Mouse (Mus musculus): ENCODE data around the gene Timeless. TPM values are rescaled to one million over a fixed set of nuclear protein-coding genes. Genes with fewer than 3 reads are reported as not detected.
"Not testable (repeated sequence)": the region's sequence is repeated elsewhere in the genome, so short reads cannot be mapped to it uniquely, and the experiment has no call there.

Gene Timeless
- total RNA-seq, 2 experiments from 2014 or later: 41.1 to 53.9 TPM

DNA sequence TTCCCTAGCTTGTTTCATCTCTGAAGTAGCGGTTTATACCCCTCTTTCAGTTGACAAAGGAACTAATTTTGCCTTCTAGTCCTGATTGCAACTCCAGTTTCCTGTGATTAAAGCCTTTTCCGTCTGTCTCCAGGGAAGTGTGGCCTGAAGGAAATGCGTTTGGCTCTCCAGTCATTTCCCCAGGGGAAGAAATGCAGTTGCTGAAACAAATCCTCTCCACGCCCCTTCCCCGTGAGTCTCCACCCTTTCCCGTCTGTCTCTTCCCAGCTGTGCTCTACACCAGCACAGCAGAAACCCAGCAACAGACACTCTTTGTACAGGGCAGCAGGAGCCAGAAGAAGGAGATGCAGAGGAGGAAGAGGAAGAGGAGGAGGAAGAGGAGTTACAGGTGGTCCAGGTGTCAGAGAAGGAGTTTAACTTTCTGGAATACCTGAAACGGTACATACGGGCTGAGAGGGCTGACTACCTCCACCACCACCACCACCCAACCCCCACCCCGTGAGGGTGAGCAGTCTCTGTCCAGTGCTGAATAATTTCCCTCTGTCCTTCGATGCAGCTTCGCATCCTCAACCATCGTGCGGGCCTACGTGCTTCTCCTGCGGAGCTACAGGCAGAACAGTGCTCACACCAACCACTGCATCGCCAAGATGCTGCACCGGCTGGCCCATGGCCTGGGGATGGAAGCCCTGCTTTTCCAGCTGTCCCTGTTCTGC lies 15.3 kb downstream of the Timeless start:
- no peak for ATAC-seq (replicated peaks; ENCODE audit: low FRiP score, poor library complexity, severe bottlenecking)

DNA sequence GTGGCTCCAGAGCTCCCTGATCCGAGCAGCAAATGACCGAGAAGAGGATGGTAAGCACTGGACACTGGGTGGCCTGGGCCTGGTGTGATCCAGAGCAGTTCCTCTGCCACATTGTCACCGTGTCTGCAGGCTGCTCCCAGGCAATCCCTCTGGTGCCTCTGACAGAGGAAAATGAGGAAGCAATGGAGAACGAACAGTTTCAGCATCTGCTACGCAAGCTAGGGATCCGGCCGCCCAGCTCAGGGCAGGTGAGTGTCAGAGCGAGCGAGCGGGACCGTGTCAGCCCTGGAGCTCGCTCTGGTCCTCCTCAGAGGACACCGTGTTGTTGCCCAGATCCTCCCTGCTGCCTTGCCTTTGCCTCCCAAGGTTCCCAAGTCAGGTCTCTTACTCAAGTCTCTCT lies 18.7 kb downstream of the Timeless start:
- no peak for ATAC-seq (replicated peaks; ENCODE audit: low FRiP score, poor library complexity, severe bottlenecking)

DNA sequence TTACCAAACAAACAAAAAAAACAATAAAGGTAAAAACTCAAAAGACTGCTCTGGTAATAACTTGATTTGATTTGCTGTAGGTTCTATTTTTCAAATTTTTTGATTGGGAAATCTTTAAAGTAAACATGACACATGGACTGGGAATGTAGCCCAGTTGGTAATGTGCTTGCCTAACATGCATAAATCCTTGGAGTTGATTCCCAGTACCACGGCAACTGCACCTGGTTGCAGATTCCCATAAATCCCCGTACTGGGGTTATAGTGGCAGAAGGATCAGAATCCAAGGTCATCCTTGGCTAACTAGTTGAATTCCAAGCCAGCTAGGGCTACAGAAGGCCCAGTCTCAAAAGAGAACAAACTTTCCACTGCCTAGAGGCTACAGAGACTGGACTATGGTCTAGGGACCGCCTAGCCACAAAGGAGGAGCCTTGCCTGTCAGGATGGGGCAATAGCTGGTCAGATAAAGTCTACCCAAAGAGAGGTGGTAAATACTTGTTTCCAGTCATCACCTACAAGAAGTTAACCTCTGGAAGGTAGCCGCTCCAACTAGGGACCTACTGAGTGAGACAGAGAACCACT lies 21.9 kb downstream of the Timeless start, which contains the start of gene Apon:
Gene Apon, plus strand, starts transcription at position 420 of the 579 bp plus-strand sequence.
- ATAC-seq (replicated peaks; ENCODE audit: low FRiP score, poor library complexity, severe bottlenecking): no peak

DNA sequence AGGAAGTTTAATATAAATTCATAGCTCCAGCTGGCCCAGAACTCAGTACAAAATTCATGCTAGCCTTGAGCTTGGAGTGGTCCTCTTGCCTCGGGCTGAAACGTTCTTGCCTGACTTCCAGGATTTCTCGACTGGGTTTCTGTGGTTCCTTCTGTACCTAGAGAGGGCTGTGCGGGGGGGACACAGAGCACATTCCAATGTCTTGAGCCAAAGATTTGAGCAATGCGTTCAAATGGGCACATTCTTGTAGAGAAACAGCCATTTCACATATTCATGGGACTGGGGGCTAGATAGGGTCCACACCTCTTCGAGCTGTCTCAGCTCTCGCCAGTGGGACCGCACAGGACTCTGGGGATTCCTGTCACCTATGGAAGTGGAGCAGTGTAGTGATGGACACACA lies 24.1 kb downstream of the Timeless start:
- no peak for ATAC-seq (replicated peaks; ENCODE audit: low FRiP score, poor library complexity, severe bottlenecking)

DNA sequence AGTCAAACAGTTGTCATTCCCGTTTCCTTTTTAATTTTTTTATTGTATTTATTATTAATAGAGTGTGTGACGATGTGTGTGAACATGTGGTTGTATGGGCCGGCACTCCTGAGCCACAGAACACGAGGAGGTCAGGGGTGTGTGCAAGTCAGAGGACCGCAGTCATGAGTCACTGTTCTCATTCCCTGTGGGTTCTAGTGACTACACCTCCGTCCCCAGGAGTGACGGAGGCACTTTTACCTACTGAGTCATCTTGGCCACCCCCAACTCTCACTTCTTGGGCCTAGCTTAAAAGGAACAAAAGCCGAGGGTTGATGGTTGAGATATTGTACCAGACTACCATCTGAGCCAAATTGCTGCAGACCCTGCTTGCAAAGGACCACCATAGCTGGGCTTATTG lies 24.5 kb downstream of the Timeless start:
- no peak for ATAC-seq (replicated peaks; ENCODE audit: low FRiP score, poor library complexity, severe bottlenecking)

DNA sequence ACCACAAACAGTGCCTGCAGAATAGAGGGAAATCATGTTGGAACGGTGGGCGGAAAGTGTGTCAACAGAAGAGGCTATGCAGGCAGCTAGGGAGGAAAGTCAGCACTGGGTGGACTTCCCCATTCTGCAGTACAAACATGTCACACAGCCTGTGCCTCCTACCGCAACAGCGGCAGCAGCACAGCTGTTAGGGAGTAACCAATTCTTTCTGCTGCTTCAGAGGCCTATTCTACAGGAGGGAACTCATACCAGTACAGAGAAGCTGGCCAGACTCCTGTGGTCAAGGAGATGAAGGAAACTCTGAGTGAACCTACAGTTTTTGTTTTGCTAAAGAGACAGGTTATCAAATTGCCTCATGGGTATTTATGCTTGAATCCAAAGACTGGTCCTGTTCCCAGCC lies 27.1 kb downstream of the Timeless start:
- ATAC-seq (replicated peaks; ENCODE audit: low FRiP score, poor library complexity, severe bottlenecking): no peak

DNA sequence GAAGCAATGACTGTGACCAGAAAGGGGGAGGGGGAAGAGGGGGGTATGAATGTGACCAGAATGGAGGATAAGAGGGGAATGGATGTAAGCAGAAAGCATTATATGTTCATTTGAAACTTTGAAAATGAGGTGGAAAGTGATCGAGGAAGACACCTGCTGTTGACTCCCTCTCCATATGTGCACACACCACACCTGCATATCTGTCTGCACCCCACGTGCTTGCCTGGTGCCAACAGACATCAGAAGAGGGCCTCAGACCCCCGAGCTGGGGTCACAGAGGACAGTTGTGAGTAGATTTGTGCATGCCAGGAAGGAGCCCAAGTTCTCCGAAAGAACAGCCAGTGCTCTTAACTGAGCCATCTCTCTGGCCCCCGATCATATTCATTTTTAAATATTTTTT lies 28.1 kb downstream of the Timeless start:
- no peak for ATAC-seq (replicated peaks; ENCODE audit: low FRiP score, poor library complexity, severe bottlenecking)

DNA sequence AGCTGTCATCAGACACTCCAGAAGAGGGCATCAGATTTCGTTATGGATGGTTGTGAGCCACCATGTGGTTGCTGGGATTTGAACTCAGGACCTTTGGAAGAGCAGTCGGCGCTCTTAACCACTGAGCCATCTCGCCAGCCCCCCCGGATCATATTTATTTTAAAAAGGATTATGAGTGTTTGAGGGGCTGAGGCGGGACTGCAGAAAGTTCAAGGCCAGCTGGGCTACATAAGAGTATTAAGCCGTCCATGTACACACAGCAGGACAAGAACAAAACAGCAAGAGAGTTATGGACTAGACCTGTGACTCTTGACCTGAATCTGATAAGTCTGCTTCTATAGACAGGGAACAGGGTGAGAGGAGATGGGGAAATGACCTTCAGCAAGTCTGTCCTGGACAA lies 28.5 kb downstream of the Timeless start:
- ATAC-seq (replicated peaks; ENCODE audit: low FRiP score, poor library complexity, severe bottlenecking): not testable (repeated sequence)

DNA sequence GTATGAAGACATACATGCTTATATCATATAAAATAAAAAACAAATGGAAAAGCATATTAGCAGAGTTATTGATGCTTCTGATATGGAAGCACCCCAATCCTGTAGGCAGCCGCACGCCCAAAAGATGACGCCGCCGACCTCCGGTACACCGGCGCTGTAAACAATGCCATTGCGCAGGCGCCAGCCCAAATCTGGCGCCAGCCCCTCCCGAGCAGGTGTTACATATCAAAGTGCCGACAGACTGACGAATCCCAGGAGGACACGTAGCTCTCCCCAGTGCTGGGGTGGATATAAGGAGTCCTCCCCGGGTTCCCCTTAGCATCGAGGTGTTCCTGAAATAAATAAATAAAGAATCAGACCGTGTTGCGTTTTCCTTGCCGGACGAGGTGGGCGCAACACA lies 30.4 kb downstream of the Timeless start:
- ATAC-seq (replicated peaks; ENCODE audit: low FRiP score, poor library complexity, severe bottlenecking): no peak

DNA sequence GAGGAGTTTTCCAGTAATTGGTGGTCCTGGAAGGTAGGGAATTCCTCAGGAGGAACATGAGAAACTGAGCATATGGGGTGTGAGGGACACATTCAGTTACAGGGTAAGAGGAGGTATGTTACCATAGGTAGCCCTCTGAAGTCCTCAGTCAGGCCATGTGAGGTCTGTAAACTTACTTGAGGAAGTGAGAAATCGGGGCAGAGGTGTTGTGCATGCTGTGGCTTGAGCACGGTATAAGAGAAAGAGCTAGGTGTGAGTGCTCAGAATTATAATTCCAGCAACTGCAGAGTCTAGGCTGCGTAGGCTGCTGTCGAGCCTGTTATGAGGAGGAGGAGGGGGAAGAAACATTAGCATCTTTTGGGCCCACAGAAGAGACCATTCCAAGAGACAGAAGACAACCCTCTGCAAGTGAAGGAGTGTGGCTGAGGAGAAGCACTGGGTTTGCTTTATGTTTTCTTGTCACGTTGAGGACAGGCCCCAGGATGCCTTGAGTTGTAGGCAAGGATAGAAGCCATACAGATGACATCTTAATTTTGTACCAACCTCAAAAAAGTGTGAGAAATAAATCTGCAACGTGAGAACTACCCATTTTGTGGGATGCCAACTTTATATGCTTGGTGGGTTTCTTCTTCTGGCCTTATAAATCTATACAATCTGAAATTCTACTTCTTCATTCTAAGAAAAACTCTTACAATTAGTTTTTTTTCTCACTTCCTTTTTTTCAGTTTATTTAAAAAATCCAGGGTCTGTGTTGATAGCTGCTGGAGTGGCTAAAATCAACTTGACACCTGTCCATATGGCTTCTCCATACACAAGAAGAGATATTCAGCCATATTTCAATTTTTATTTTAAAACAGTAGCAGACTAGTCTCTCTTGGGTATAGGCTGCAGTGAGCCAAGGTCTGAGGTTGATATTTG lies 31.8 kb downstream of the Timeless start:
- ATAC-seq (replicated peaks; ENCODE audit: low FRiP score, poor library complexity, severe bottlenecking): no peak

DNA sequence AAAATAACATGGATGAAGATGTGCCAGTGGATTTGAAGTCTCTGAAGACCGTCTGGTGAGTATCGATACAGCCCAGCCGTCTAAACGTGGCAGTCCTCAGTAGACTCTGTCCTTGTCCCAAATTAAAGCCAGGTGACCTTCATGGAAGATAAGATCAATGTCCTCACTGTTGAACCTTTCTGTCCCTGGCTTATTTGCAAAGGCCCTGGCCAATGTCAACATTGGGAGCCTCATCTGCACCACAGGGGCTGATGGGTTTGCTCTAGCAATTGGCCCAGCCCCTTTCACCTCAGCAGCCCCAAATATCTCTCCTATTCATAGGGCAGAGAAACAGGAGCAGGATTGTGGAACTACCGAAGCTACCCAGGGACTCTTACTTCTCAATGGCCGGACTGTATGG lies 36.5 kb downstream of the Timeless start, which contains the start of gene Apof:
Gene Apof, plus strand, starts transcription at position 301 of the 400 bp plus-strand sequence.
- no peak for ATAC-seq (replicated peaks; ENCODE audit: low FRiP score, poor library complexity, severe bottlenecking)

DNA sequence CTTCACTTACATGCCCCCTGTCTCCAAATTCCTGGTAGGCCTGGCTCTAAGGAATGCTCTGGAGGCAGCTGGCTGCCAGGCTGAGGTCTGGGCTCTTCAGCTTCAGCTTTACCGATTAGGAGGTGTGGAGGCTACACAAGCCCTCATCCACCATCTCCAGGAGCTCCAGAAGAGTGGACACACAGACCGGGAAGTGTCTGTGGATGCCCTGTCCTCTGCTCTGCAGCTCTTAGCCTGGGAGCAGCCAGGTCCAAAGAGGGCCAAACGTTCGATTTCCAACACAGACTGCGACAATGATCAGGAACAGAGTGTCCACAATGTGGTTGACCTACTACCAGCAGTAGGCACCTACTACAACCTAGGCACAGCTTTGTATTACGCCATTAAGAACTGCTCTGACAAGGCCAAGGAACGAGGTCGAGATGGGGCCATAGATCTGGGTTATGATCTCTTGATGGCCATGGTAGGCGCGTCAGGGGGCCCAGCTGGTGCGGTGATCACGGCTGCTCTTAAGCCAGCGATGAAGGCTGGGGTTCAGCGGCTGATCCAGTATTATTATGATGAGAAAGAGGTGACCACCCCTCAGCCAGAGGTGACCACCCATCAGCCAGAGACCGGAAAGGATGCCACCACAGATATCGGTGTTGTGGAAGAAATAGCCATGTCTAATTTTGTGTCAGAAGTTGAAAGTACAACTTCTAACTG lies 37.5 kb downstream of the Timeless start:
- ATAC-seq (replicated peaks; ENCODE audit: low FRiP score, poor library complexity, severe bottlenecking): no peak

DNA sequence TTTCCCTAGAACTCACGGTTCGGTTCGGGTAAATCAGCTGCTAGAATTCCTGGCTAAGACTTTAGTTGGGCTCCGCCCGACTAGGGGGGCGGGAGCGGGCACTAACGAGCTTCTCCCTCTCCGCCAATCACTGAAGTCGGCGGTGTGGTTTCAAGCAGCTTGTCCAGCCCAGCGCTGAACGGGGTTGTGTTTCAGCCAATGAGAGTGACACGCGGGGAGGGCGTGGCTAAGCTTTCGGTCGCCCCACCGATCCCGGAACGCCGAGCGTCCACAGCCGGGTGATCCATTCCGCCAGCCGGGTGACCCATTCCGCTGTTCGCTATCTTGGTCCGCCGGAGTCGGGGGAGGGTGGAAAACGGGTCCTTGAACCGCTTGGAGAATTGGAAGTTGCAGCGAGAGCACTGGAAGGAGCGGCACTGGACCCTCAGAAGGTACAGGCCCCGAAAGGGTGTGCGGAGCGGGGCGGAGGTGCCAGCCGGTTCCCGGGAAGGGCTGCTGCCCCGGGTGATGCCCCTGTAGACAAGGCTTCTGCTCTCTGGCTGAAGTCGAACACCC lies 38.5 kb downstream of the Timeless start, which contains the start of gene Stat2:
Gene Stat2, plus strand, starts transcription at position 273 of the 555 bp plus-strand sequence.
- peak; percentile 97 for ATAC-seq (replicated peaks; ENCODE audit: low FRiP score, poor library complexity, severe bottlenecking)

DNA sequence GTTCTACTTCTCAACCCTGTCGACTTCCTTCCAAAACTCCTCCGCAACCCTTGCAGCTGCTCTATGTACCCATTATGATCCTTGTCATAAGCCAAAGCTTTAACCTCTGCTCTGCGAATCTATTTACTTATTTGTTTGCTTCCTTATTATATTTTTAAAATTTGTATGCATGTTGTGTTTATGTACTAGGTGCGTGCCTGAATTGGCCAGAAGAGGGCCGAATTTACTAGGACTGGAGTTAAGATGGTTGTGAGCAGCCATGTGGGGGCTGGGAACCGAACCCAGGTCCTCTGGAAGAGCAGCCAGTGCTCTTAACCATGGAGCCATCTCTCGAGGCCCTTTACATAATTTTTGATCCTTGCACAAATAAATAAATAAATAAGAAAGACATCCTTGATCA lies 39.0 kb downstream of the Timeless start:
- ATAC-seq (replicated peaks; ENCODE audit: low FRiP score, poor library complexity, severe bottlenecking): no peak

DNA sequence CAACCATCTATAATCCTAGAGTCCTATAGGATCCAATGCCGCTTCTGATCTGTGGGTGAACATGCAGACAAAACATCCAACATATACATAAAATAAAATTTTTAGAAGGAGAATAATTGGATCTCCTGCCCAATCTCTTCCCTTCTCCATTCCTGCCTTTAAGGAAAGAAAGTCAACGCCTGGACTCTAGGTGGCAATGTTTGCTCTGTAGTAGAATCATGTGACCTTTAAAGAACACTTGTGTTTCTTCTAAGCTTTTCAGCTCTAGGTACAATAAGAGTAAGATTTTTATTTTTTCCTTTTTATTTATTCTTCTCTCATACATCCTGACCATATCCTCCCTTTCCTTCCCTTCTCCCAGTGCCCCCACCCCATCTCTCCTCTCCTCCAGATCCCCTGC lies 40.0 kb downstream of the Timeless start:
- ATAC-seq (replicated peaks; ENCODE audit: low FRiP score, poor library complexity, severe bottlenecking): no peak

DNA sequence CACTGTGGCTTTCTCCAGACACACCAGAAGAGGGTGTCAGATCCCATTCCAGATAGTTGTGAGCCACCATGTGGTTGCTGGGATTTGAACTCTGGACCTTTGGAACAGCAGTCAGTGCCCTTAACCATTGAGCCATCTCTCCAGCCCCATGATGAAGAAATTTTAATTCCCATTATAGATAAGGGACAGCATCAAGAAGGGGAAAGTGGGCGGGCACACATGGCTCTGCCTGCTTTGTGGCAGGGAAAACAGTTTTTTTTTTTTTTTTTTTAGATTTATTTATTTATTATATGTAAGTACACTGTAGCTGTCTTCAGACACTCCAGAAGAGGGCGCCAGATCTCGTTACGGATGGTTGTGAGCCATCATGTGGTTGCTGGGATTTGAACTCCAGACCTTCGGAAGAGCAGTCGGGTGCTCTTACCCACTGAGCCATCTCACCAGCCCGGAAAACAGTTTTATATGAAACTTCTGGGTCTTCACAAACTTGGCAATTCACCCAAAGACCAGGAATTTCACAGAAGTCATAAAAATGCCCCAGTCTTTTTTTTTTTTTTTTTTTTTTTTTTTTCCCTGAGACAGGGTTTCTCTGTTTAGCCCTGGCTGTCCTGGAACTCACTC lies 41.1 kb downstream of the Timeless start:
- not testable (repeated sequence) for ATAC-seq (replicated peaks; ENCODE audit: low FRiP score, poor library complexity, severe bottlenecking)

DNA sequence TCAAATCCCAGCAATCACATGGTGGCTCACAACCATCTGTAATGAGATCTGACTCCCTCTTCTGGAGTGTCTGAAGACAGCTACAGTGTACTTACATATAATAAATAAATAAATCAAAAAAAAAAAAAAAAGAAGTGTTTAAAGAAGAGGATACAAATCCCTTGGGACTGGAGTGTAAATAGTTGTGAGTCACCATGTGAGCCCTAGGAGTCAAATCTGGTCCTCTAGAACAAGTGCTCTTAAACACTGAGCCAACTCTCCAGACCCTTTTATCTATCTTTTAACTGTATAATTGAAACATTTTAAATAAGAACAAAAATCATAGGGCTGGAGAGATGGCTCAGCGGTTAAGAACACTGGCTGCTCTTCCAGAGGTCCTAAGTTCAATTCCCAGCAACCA lies 43.5 kb downstream of the Timeless start:
- ATAC-seq (replicated peaks; ENCODE audit: low FRiP score, poor library complexity, severe bottlenecking): not testable (repeated sequence)

DNA sequence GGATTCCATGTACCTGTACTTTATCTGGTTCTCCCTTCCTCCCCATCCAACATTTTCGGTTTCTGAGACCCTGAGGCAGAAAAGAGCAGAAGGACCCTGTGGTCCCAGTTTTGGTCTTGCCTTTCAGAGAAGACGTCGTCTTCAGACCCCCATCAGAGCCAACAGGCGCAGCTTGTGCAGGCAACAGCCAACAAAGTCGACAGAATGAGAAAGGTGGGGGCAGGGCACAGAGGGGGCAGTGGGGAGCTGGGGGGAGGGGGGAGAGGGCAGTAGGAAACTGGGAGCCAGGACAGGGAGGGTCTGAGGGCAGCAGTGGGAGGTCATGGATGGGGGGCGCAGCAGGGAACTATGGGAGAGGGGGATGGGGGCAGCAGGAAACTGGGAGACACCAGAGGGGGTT lies 46.3 kb downstream of the Timeless start:
- no peak for ATAC-seq (replicated peaks; ENCODE audit: low FRiP score, poor library complexity, severe bottlenecking)

DNA sequence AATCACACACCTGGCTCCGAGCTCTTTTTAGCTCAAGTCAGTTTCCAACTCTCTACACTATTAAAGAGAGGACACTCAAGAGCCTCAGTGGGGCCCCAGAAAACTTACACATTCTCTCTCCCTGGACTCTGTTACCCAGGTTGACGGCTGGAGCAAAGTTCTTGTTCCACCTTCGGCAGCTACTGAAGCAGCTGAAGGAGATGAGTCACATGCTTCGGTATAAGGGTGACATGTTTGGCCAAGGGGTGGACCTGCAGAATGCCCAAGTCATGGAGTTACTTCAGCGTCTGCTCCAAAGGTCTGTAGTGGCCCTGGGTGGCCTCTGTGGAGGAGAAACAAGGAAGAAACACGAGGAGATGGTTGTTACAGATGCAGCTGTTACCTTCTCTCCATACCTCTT lies 49.1 kb downstream of the Timeless start:
- ATAC-seq (replicated peaks; ENCODE audit: low FRiP score, poor library complexity, severe bottlenecking): no peak

Data from erythroid progenitor cell, adult 5-6 weeks (primary cell).